Mouse (Mus musculus): ENCODE measurements around the gene Tmem8. TPM values are rescaled to one million over a fixed set of nuclear protein-coding genes. Genes with fewer than 3 reads are reported as not detected.

Tmem8 gene
- polyA plus RNA-seq, 1 experiment: 374 TPM

- no peak for TF ChIP-seq POLR2A (IDR thresholded peaks at IDR 0.05; ENCODE audit: control insufficient read depth, low read depth, low read length)
- no peak for TF ChIP-seq CTCF (IDR thresholded peaks at IDR 0.05; ENCODE audit: control insufficient read depth, insufficient read depth, insufficient replicate concordance, low read depth, low read length)
- Histone ChIP-seq H3K27me3 (ENCODE audit: control insufficient read depth, insufficient read depth, low read length) (no peaks in the 10 kb centered on the region), H3K36me3 (ENCODE audit: control insufficient read depth, insufficient read depth, low read length) (no peaks in the 10 kb centered on the region), H3K27ac (ENCODE audit: control insufficient read depth, insufficient read depth, low read depth, low read length) (peak overlapping the region; percentile 43; the same call in 1 of the 2 replicates), H3K4me1 (ENCODE audit: control insufficient read depth, insufficient read depth, low read length) (no peaks in the 10 kb centered on the region), H3K4me3 (ENCODE audit: control insufficient read depth, low read depth, low read length) (peak overlapping the region; percentile 81)
Observed at GRCm38 (mm10) chr17:26075246-26075645, 37.9 kb upstream of the Tmem8 start.

GRCm38 (mm10) chr17:26078851-26079250, 34.2 kb upstream of the Tmem8 start:
- H3K27me3 ChIP-seq (ENCODE audit: control insufficient read depth, insufficient read depth, low read length): no peaks in the 10 kb centered on the region
- peaks cover 2% of the 10 kb centered on the region; the same call in 1 of the 2 replicates for H3K4me1 ChIP-seq (ENCODE audit: control insufficient read depth, insufficient read depth, low read length)
- TF ChIP-seq CTCF (IDR thresholded peaks at IDR 0.05; ENCODE audit: control insufficient read depth, insufficient read depth, insufficient replicate concordance, low read depth, low read length) (no peak), POLR2A (IDR thresholded peaks at IDR 0.05; ENCODE audit: control insufficient read depth, low read depth, low read length) (no peak)
- H3K4me3 ChIP-seq (ENCODE audit: control insufficient read depth, low read depth, low read length): no peak overlapping the region
- no peak overlapping the region for H3K27ac ChIP-seq (ENCODE audit: control insufficient read depth, insufficient read depth, low read depth, low read length)
- no peaks in the 10 kb centered on the region for H3K36me3 ChIP-seq (ENCODE audit: control insufficient read depth, insufficient read depth, low read length)

- no peaks in the 10 kb centered on the region for H3K27me3 ChIP-seq (ENCODE audit: control insufficient read depth, insufficient read depth, low read length)
- no peak overlapping the region for H3K27ac ChIP-seq (ENCODE audit: control insufficient read depth, insufficient read depth, low read depth, low read length)
- no peaks in the 10 kb centered on the region for H3K36me3 ChIP-seq (ENCODE audit: control insufficient read depth, insufficient read depth, low read length)
- H3K4me1 ChIP-seq (ENCODE audit: control insufficient read depth, insufficient read depth, low read length): peaks cover 2% of the 10 kb centered on the region; the same call in 1 of the 2 replicates
- no peak overlapping the region for H3K4me3 ChIP-seq (ENCODE audit: control insufficient read depth, low read depth, low read length)
- TF ChIP-seq POLR2A (IDR thresholded peaks at IDR 0.05; ENCODE audit: control insufficient read depth, low read depth, low read length): no peak
- no peak for TF ChIP-seq CTCF (IDR thresholded peaks at IDR 0.05; ENCODE audit: control insufficient read depth, insufficient read depth, insufficient replicate concordance, low read depth, low read length)
Observed at GRCm38 (mm10) chr17:26080867-26081266, 32.2 kb upstream of the Tmem8 start.

- Histone ChIP-seq H3K36me3 (ENCODE audit: control insufficient read depth, insufficient read depth, low read length) (no peaks in the 10 kb centered on the region), H3K4me1 (ENCODE audit: control insufficient read depth, insufficient read depth, low read length) (peaks cover 3% of the 10 kb centered on the region; the same call in 1 of the 2 replicates), H3K4me3 (ENCODE audit: control insufficient read depth, low read depth, low read length) (peak overlapping the region; percentile 67), H3K27me3 (ENCODE audit: control insufficient read depth, insufficient read depth, low read length) (no peaks in the 10 kb centered on the region), H3K27ac (ENCODE audit: control insufficient read depth, insufficient read depth, low read depth, low read length) (no peak overlapping the region)
- TF ChIP-seq CTCF (IDR thresholded peaks at IDR 0.05; ENCODE audit: control insufficient read depth, insufficient read depth, insufficient replicate concordance, low read depth, low read length) (no peak), POLR2A (IDR thresholded peaks at IDR 0.05; ENCODE audit: control insufficient read depth, low read depth, low read length) (no peak; the same call in 1 of the 2 replicates)
Observed at GRCm38 (mm10) chr17:26087059-26087564, 26.0 kb upstream of the Tmem8 start.

DNA sequence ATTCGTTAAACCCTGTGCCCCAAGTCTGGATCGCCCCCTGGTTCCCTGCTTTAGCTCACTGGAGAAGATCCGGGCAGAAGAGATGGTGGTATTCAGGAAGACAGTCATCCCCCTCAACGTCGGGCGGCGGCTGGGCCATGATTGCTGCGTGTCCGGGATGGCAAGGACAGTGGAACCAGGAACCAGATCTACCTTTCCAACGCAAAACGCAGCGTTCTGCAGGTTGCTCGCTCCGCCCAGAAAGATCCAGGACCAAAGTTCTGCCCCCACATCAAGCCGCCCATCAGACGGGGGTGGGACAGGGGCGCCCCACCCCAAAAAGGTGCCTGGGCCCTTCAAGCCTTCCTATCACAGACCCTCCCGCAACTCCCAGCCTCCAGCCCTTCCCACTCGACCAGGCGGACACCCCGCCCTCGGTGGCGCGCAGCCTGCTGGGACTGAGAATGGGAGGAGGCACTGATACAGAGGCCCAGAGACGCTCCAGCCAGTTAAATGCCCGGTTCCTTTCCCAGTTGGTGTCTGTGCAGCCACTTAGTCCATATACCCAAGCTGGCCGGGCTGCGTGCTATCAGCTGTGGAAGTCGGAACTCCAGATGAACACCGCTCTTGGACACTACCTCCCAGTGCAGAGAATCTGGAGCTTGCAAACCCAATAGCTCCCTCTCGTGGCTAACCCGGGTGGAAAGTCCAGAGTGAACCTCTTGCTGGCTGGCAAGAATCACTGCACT, 23.0 kb upstream of the Tmem8 start, which contains the start of gene Decr2:
Gene Decr2, minus strand, starts transcription at position 433 of the 728 bp plus-strand sequence.
- TF ChIP-seq POLR2A (IDR thresholded peaks at IDR 0.05; ENCODE audit: control insufficient read depth, low read depth, low read length) (peak; percentile 41; the same call in 1 of the 2 replicates), CTCF (IDR thresholded peaks at IDR 0.05; ENCODE audit: control insufficient read depth, insufficient read depth, insufficient replicate concordance, low read depth, low read length) (peak; percentile 57; the same call in 1 of the 2 replicates)
- peak within 1 kb of the TSS; percentile 73 for H3K4me3 ChIP-seq (ENCODE audit: control insufficient read depth, low read depth, low read length)
- no peaks in the 10 kb centered on the region for H3K36me3 ChIP-seq (ENCODE audit: control insufficient read depth, insufficient read depth, low read length)
- peak within 1 kb of the TSS; percentile 51 for H3K27ac ChIP-seq (ENCODE audit: control insufficient read depth, insufficient read depth, low read depth, low read length)
- no peaks in the 10 kb centered on the region for H3K27me3 ChIP-seq (ENCODE audit: control insufficient read depth, insufficient read depth, low read length)
- peaks cover 4% of the 10 kb centered on the region for H3K4me1 ChIP-seq (ENCODE audit: control insufficient read depth, insufficient read depth, low read length)

- TF ChIP-seq CTCF (IDR thresholded peaks at IDR 0.05; ENCODE audit: control insufficient read depth, insufficient read depth, insufficient replicate concordance, low read depth, low read length) (no peak), POLR2A (IDR thresholded peaks at IDR 0.05; ENCODE audit: control insufficient read depth, low read depth, low read length) (no peak)
- Histone ChIP-seq H3K36me3 (ENCODE audit: control insufficient read depth, insufficient read depth, low read length) (no peaks in the 10 kb centered on the region), H3K4me3 (ENCODE audit: control insufficient read depth, low read depth, low read length) (no peak overlapping the region), H3K27ac (ENCODE audit: control insufficient read depth, insufficient read depth, low read depth, low read length) (no peak overlapping the region), H3K4me1 (ENCODE audit: control insufficient read depth, insufficient read depth, low read length) (peaks cover 9% of the 10 kb centered on the region), H3K27me3 (ENCODE audit: control insufficient read depth, insufficient read depth, low read length) (no peaks in the 10 kb centered on the region)
Observed at GRCm38 (mm10) chr17:26094531-26095110, 18.5 kb upstream of the Tmem8 start.

- Histone ChIP-seq H3K4me1 (ENCODE audit: control insufficient read depth, insufficient read depth, low read length) (peaks cover 5% of the 10 kb centered on the region), H3K27me3 (ENCODE audit: control insufficient read depth, insufficient read depth, low read length) (no peaks in the 10 kb centered on the region), H3K36me3 (ENCODE audit: control insufficient read depth, insufficient read depth, low read length) (no peaks in the 10 kb centered on the region), H3K4me3 (ENCODE audit: control insufficient read depth, low read depth, low read length) (peak within 1 kb of the TSS; percentile 78), H3K27ac (ENCODE audit: control insufficient read depth, insufficient read depth, low read depth, low read length) (no peak within 1 kb of the TSS)
- TF ChIP-seq POLR2A (IDR thresholded peaks at IDR 0.05; ENCODE audit: control insufficient read depth, low read depth, low read length) (no peak), CTCF (IDR thresholded peaks at IDR 0.05; ENCODE audit: control insufficient read depth, insufficient read depth, insufficient replicate concordance, low read depth, low read length) (no peak)
Observed at GRCm38 (mm10) chr17:26095121-26095740, 17.9 kb upstream of the Tmem8 start, which contains the start of gene Nme4. Gene Nme4, minus strand, starts transcription at chr17:26095602.
